Mouse (Mus musculus) embryonic fibroblast, embryonic 13.5 days (primary cell): Measurements from ENCODE around the gene Zfp383.

Experiments
- CTCF ChIP-seq: IDR thresholded peaks from 2 replicates; pipeline ENCODE4 v1.5.1; 2011; ENCODE audit warnings: mild to moderate bottlenecking, control low read depth, low read length, moderate library complexity, borderline replicate concordance; ENCODE audit not compliant: insufficient read depth
- POLR2A ChIP-seq: IDR thresholded peaks from 2 replicates; pipeline ENCODE4 v1.6.1; 2011; ENCODE audit warnings: low read depth, mild to moderate bottlenecking, control low read depth, low read length, moderate library complexity

DNA sequence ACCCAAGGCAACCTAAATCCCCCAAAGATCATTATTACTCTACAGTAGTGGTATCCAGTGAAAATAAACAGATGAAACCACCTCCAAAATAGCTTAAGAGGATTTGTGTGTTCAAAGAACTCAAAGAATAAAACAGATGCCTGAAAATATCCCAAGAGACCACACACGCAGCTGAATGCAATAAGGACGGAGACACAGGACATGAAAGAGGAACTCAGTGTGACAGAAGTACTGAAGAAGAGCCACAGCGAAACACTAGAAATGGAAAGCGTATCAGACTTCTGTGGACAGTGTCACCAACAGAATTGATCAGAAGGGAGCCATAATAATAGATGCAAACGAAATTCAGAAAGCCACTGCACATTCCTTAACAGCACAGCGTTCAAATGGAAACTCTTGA lies 30.8 kb downstream of the Zfp383 start:
- no peak for TF ChIP-seq CTCF
- no peak for TF ChIP-seq POLR2A
